Mouse (Mus musculus) stomach, embryonic 15.5 days (tissue): ENCODE measurements around the gene Tle3. TPM values are rescaled to one million over a fixed set of nuclear protein-coding genes. Genes with fewer than 3 reads are reported as not detected.

Experiments
- ATAC-seq: fragments of 200-750 bp; cut with Nextera tagmentation; 2 replicates; pipeline ENCODE4 v1.8.0; 2017; ENCODE audit warnings: low read depth, moderate number of reproducible peaks, moderate TSS enrichment; ENCODE audit not compliant: insufficient read depth, low FRiP score
- H3K27ac ChIP-seq: fragments of 300-500 bp; sonication (generic); 2 replicates; pipeline ENCODE4 v1.5.1; 2015; ENCODE audit warnings: mild to moderate bottlenecking, inconsistent platforms
- H3K27me3 ChIP-seq: fragments of 300-500 bp; sonication (generic); replicated peaks from 2 replicates; pipeline ENCODE4 v1.6.1; 2015; ENCODE audit warnings: inconsistent platforms
- H3K36me3 ChIP-seq: fragments of 300-500 bp; sonication (generic); 2 replicates; pipeline ENCODE4 v1.6.1; 2015; ENCODE audit warnings: inconsistent platforms
- H3K4me1 ChIP-seq: fragments of 300-500 bp; sonication (generic); 2 replicates; pipeline ENCODE4 v1.6.1; 2015; ENCODE audit warnings: inconsistent platforms
- H3K4me2 ChIP-seq: fragments of 300-500 bp; sonication (generic); 2 replicates; pipeline ENCODE4 v1.6.1; 2015; ENCODE audit warnings: mild to moderate bottlenecking, inconsistent platforms
- H3K4me3 ChIP-seq: fragments of 300-500 bp; sonication (generic); replicated peaks from 2 replicates; pipeline ENCODE4 v1.5.1; 2015; ENCODE audit warnings: inconsistent platforms
- H3K9ac ChIP-seq: fragments of 300-500 bp; sonication (generic); 2 replicates; pipeline ENCODE4 v1.6.1; 2015; ENCODE audit warnings: inconsistent platforms
- H3K9me3 ChIP-seq: fragments of 300-500 bp; sonication (generic); 2 replicates; pipeline ENCODE4 v1.6.1; 2016; ENCODE audit warnings: inconsistent platforms
- WGBS: fragments of 180-500 bp; shearing (Covaris S2); methylation state at CpG from one replicate; pipeline ENCODE4 v1.1.7; 2015; 5-methylcytosine and 5-hydroxymethylcytosine counted together
- polyA plus RNA-seq: library from polyadenylated mRNA; unstranded; fragments of >200 nt; fragmentation: Nextera tagmentation; extraction: Ambion mirVana; gene quantifications from 2 replicates; pipeline ENCODE4 v1.2.1, GENCODE M21; 2015

Gene Tle3
- polyA plus RNA-seq, 1 experiment from 2014 or later: 24.3 TPM

GRCm38 (mm10) chr9:61402268-61402667 is 30.1 kb downstream of the Tle3 start:
- Histone ChIP-seq H3K36me3 (peaks cover 38% of the 10 kb centered on the region), H3K4me2 (no peak overlapping the region), H3K27me3 (no peaks in the 10 kb centered on the region), H3K9ac (no peak overlapping the region), H3K27ac (no peak overlapping the region), H3K4me3 (no peak overlapping the region), H3K4me1 (peaks cover 41% of the 10 kb centered on the region), H3K9me3 (no peaks in the 10 kb centered on the region)
- WGBS: 78% methylated on average over 4 of the region's 4 CpGs
- no peak for ATAC-seq

GRCm38 (mm10) chr9:61402716-61403115 is 30.6 kb downstream of the Tle3 start:
- Histone ChIP-seq H3K4me3 (no peak overlapping the region), H3K27ac (no peak overlapping the region), H3K36me3 (peaks cover 43% of the 10 kb centered on the region), H3K27me3 (no peaks in the 10 kb centered on the region), H3K9ac (no peak overlapping the region), H3K9me3 (no peaks in the 10 kb centered on the region), H3K4me1 (peaks cover 41% of the 10 kb centered on the region), H3K4me2 (no peak overlapping the region)
- ATAC-seq: no peak
- WGBS: 83% methylated on average over 5 of the region's 5 CpGs

GRCm38 (mm10) chr9:61403866-61404614 is 31.9 kb downstream of the Tle3 start:
- no peak overlapping the region for H3K27ac ChIP-seq
- H3K4me1 ChIP-seq: peaks cover 43% of the 10 kb centered on the region
- no peak overlapping the region for H3K4me2 ChIP-seq

GRCm38 (mm10) chr9:61404615-61404980 is 32.4 kb downstream of the Tle3 start:
- Histone ChIP-seq H3K4me1 (peaks cover 45% of the 10 kb centered on the region), H3K9ac (no peak overlapping the region), H3K4me2 (peak overlapping the region; percentile 22; the same call in 1 of the 2 replicates), H3K27me3 (no peaks in the 10 kb centered on the region), H3K27ac (no peak overlapping the region), H3K9me3 (no peaks in the 10 kb centered on the region), H3K36me3 (peaks cover 53% of the 10 kb centered on the region), H3K4me3 (no peak overlapping the region)
- ATAC-seq: no peak
- 61% methylated on average over 3 of the region's 3 CpGs for WGBS

More at GRCm38 (mm10) chr9:61403866-61404614, 31.9 kb downstream of the Tle3 start:
- ATAC-seq: no peak
- WGBS: 69% methylated on average over 16 of the region's 16 CpGs
- Histone ChIP-seq H3K9me3 (no peaks in the 10 kb centered on the region), H3K4me3 (no peak overlapping the region), H3K27me3 (no peaks in the 10 kb centered on the region), H3K9ac (no peak overlapping the region), H3K36me3 (peaks cover 47% of the 10 kb centered on the region)

- no peaks in the 10 kb centered on the region for H3K27me3 ChIP-seq
- H3K9me3 ChIP-seq: no peaks in the 10 kb centered on the region
- H3K36me3 ChIP-seq: peaks cover 57% of the 10 kb centered on the region
- peak overlapping the region; percentile 46; the same call in 1 of the 2 replicates for H3K27ac ChIP-seq
- no peak overlapping the region for H3K4me3 ChIP-seq
- WGBS: 18% methylated on average over 19 of the region's 19 CpGs
- H3K4me1 ChIP-seq: peaks cover 45% of the 10 kb centered on the region
- peak; percentile 76 for ATAC-seq
- H3K4me2 ChIP-seq: peak overlapping the region; percentile 22
- no peak overlapping the region for H3K9ac ChIP-seq
Observed at GRCm38 (mm10) chr9:61404998-61405621, 32.9 kb downstream of the Tle3 start.

GRCm38 (mm10) chr9:61406343-61406742 is 34.2 kb downstream of the Tle3 start:
- H3K9ac ChIP-seq: no peak overlapping the region
- no peak for ATAC-seq
- no peak overlapping the region for H3K4me3 ChIP-seq
- H3K4me1 ChIP-seq: peaks cover 35% of the 10 kb centered on the region
- peaks cover 66% of the 10 kb centered on the region for H3K36me3 ChIP-seq
- no peaks in the 10 kb centered on the region for H3K27me3 ChIP-seq
- H3K4me2 ChIP-seq: no peak overlapping the region
- WGBS: 94% methylated on average over 1 of the region's 1 CpGs
- no peak overlapping the region for H3K27ac ChIP-seq
- no peaks in the 10 kb centered on the region for H3K9me3 ChIP-seq

GRCm38 (mm10) chr9:61409046-61409445 is 36.9 kb downstream of the Tle3 start:
- Histone ChIP-seq H3K27ac (no peak overlapping the region), H3K27me3 (no peaks in the 10 kb centered on the region), H3K9me3 (no peaks in the 10 kb centered on the region), H3K36me3 (peaks cover 80% of the 10 kb centered on the region), H3K4me1 (peaks cover 24% of the 10 kb centered on the region), H3K4me2 (no peak overlapping the region), H3K9ac (no peak overlapping the region), H3K4me3 (no peak overlapping the region)
- ATAC-seq: no peak
- WGBS: 84% methylated on average over 8 of the region's 8 CpGs

- 84% methylated on average over 14 of the region's 14 CpGs for WGBS
- no peak overlapping the region for H3K9ac ChIP-seq
- no peak for ATAC-seq
Observed at GRCm38 (mm10) chr9:61413665-61414456, 41.7 kb downstream of the Tle3 start.

GRCm38 (mm10) chr9:61416571-61416970 is 44.4 kb downstream of the Tle3 start:
- H3K4me2 ChIP-seq: no peak overlapping the region
- peaks cover 56% of the 10 kb centered on the region for H3K36me3 ChIP-seq
- H3K27ac ChIP-seq: no peak overlapping the region
- H3K4me1 ChIP-seq: no peaks in the 10 kb centered on the region
- H3K27me3 ChIP-seq: no peaks in the 10 kb centered on the region
- ATAC-seq: no peak
- no peaks in the 10 kb centered on the region for H3K9me3 ChIP-seq
- WGBS: 43% methylated on average over 9 of the region's 9 CpGs
- H3K9ac ChIP-seq: no peak overlapping the region
- H3K4me3 ChIP-seq: no peak overlapping the region

More at GRCm38 (mm10) chr9:61413665-61414456, 41.7 kb downstream of the Tle3 start:
- no peak overlapping the region for H3K4me2 ChIP-seq
- H3K27me3 ChIP-seq: no peaks in the 10 kb centered on the region
- no peak overlapping the region for H3K27ac ChIP-seq
- H3K4me1 ChIP-seq: peaks cover 3% of the 10 kb centered on the region; the same call in 1 of the 2 replicates
- H3K36me3 ChIP-seq: peaks cover 84% of the 10 kb centered on the region
- H3K4me3 ChIP-seq: no peak overlapping the region
- H3K9me3 ChIP-seq: no peaks in the 10 kb centered on the region

- no peaks in the 10 kb centered on the region for H3K9me3 ChIP-seq
- H3K36me3 ChIP-seq: peaks cover 13% of the 10 kb centered on the region
- no peak overlapping the region for H3K4me3 ChIP-seq
- ATAC-seq: no peak
- no peak overlapping the region for H3K4me2 ChIP-seq
- no peaks in the 10 kb centered on the region for H3K4me1 ChIP-seq
- H3K9ac ChIP-seq: no peak overlapping the region
- H3K27me3 ChIP-seq: no peaks in the 10 kb centered on the region
- H3K27ac ChIP-seq: no peak overlapping the region
- 77% methylated on average over 3 of the region's 3 CpGs for WGBS
Observed at GRCm38 (mm10) chr9:61421626-61422025, 49.5 kb downstream of the Tle3 start.

GRCm38 (mm10) chr9:61424245-61424644 is 52.1 kb downstream of the Tle3 start:
- H3K27ac ChIP-seq: no peak overlapping the region
- no peaks in the 10 kb centered on the region for H3K36me3 ChIP-seq
- no peaks in the 10 kb centered on the region for H3K27me3 ChIP-seq
- no peak overlapping the region for H3K4me2 ChIP-seq
- no peak for ATAC-seq
- 85% methylated on average over 3 of the region's 3 CpGs for WGBS
- H3K9me3 ChIP-seq: no peaks in the 10 kb centered on the region
- H3K9ac ChIP-seq: no peak overlapping the region
- no peaks in the 10 kb centered on the region for H3K4me1 ChIP-seq
- no peak overlapping the region for H3K4me3 ChIP-seq

GRCm38 (mm10) chr9:61426493-61426892 is 54.3 kb downstream of the Tle3 start:
- H3K9ac ChIP-seq: no peak overlapping the region
- H3K4me3 ChIP-seq: no peak overlapping the region
- no peaks in the 10 kb centered on the region for H3K9me3 ChIP-seq
- no peak for ATAC-seq
- H3K4me1 ChIP-seq: no peaks in the 10 kb centered on the region
- no peaks in the 10 kb centered on the region for H3K36me3 ChIP-seq
- no peaks in the 10 kb centered on the region for H3K27me3 ChIP-seq
- H3K4me2 ChIP-seq: no peak overlapping the region
- no peak overlapping the region for H3K27ac ChIP-seq
- 70% methylated on average over 7 of the region's 7 CpGs for WGBS
